Mouse (Mus musculus) ES-Bruce4 (cell line): ENCODE measurements at regions not wholly inside any gene's neighbourhood (a gene's known extent, or its start where the extent isn't known, plus 50 kb on each side); places are given as distances from the start of the nearest gene placed in this dataset.

ENCODE experiments used
- CTCF ChIP-seq: IDR thresholded peaks from one replicate; pipeline ENCODE4 v1.8.1; 2011; ENCODE audit warnings: low read depth, low read length
- POLR2A ChIP-seq: IDR thresholded peaks from one replicate; pipeline ENCODE4 v1.8.1; 2011; ENCODE audit warnings: low read length; ENCODE audit not compliant: insufficient read depth

GRCm38 (mm10) chr2:11869983-11870382 lies 92.3 kb downstream of the Ankrd16 start:
- TF ChIP-seq CTCF (no peak), POLR2A (no peak)
